Mouse (Mus musculus) midbrain, embryonic 13.5 days (tissue): ENCODE measurements at regions not wholly inside any gene's neighbourhood (a gene's known extent, or its start where the extent isn't known, plus 50 kb on each side); places are given as distances from the start of the nearest gene placed in this dataset.

Source experiments
- ATAC-seq: fragments of 200-750 bp; cut with Nextera tagmentation; 2 replicates; pipeline ENCODE4 v1.8.0; 2017; ENCODE audit warnings: mild to moderate bottlenecking, moderate TSS enrichment, moderate library complexity
- H3K27ac ChIP-seq: fragments of 300-500 bp; sonication (generic); 2 replicates; pipeline ENCODE4 v1.5.1; 2015; ENCODE audit warnings: inconsistent platforms, mild to moderate bottlenecking, moderate library complexity
- H3K27me3 ChIP-seq: fragments of 300-500 bp; sonication (generic); 2 replicates; pipeline ENCODE4 v1.6.1; 2015; ENCODE audit warnings: mild to moderate bottlenecking, inconsistent platforms
- H3K36me3 ChIP-seq: fragments of 300-500 bp; sonication (generic); 2 replicates; pipeline ENCODE4 v1.6.1; 2015; ENCODE audit warnings: mild to moderate bottlenecking, inconsistent platforms
- H3K4me1 ChIP-seq: fragments of 300-500 bp; sonication (generic); replicated peaks from 2 replicates; pipeline ENCODE4 v1.6.1; 2015; ENCODE audit warnings: inconsistent platforms
- H3K4me2 ChIP-seq: fragments of 300-500 bp; sonication (generic); replicated peaks from 2 replicates; pipeline ENCODE4 v1.6.1; 2015; ENCODE audit warnings: moderate library complexity, mild to moderate bottlenecking, inconsistent platforms
- H3K4me3 ChIP-seq: fragments of 300-500 bp; sonication (generic); replicated peaks from 2 replicates; pipeline ENCODE4 v1.5.1; 2015; ENCODE audit warnings: mild to moderate bottlenecking, inconsistent platforms
- H3K9ac ChIP-seq: fragments of 300-500 bp; sonication (generic); replicated peaks from 2 replicates; pipeline ENCODE4 v1.6.1; 2015; ENCODE audit warnings: mild to moderate bottlenecking, inconsistent platforms
- H3K9me3 ChIP-seq: fragments of 300-500 bp; sonication (generic); 2 replicates; pipeline ENCODE4 v1.6.1; 2016; ENCODE audit warnings: mild to moderate bottlenecking, inconsistent platforms
- WGBS: fragments of 180-500 bp; shearing (Covaris S2); methylation state at CpG from one replicate; pipeline ENCODE4 v1.1.7; 2015; 5-methylcytosine and 5-hydroxymethylcytosine counted together

GRCm38 (mm10) chrX:11807253-11807882, 352.8 kb downstream of the Bcor start:
- Histone ChIP-seq H3K9me3 (no peaks in the 10 kb centered on the region), H3K4me3 (peak overlapping the region; percentile 39), H3K27me3 (peaks cover 80% of the 10 kb centered on the region), H3K9ac (peak overlapping the region; percentile 67), H3K36me3 (no peaks in the 10 kb centered on the region), H3K4me2 (peak overlapping the region; percentile 61), H3K4me1 (peaks cover 26% of the 10 kb centered on the region), H3K27ac (peak overlapping the region; percentile 89)
- 4% methylated on average over 54 of the region's 71 CpGs for whole genome bisulfite sequencing
- peak; percentile 82 for ATAC-seq

- Histone ChIP-seq H3K27ac (peak overlapping the region; percentile 89), H3K27me3 (peaks cover 78% of the 10 kb centered on the region), H3K4me2 (peak overlapping the region; percentile 61), H3K4me1 (peaks cover 26% of the 10 kb centered on the region), H3K4me3 (peak overlapping the region; percentile 39), H3K9me3 (no peaks in the 10 kb centered on the region), H3K9ac (peak overlapping the region; percentile 67), H3K36me3 (no peaks in the 10 kb centered on the region)
- ATAC-seq: peak; percentile 37; the same call in 1 of the 2 replicates
- 9% methylated on average over 9 of the region's 9 CpGs for WGBS
Measured at GRCm38 (mm10) chrX:11807883-11808262, 352.3 kb downstream of the Bcor start.

- Histone ChIP-seq H3K36me3 (no peaks in the 10 kb centered on the region), H3K27me3 (peaks cover 68% of the 10 kb centered on the region), H3K4me3 (no peak overlapping the region), H3K9ac (no peak overlapping the region), H3K4me2 (no peak overlapping the region), H3K27ac (no peak overlapping the region), H3K9me3 (no peaks in the 10 kb centered on the region), H3K4me1 (peaks cover 15% of the 10 kb centered on the region)
- 70% methylated on average over 8 of the region's 8 CpGs for WGBS
- ATAC-seq: no peak
Measured at GRCm38 (mm10) chrX:11808911-11809310, 351.2 kb downstream of the Bcor start.

GRCm38 (mm10) chrX:11814861-11815260, 345.3 kb downstream of the Bcor start:
- Histone ChIP-seq H3K9ac (no peak overlapping the region), H3K4me2 (no peak overlapping the region), H3K27me3 (peaks cover 11% of the 10 kb centered on the region; the same call in 1 of the 2 replicates), H3K4me1 (peaks cover 5% of the 10 kb centered on the region; the same call in 1 of the 2 replicates), H3K9me3 (no peaks in the 10 kb centered on the region), H3K36me3 (no peaks in the 10 kb centered on the region), H3K4me3 (no peak overlapping the region), H3K27ac (0 out of 2 replicates have a peak overlapping the region, but pooled peaks have one; percentile 56)
- WGBS: 40% methylated on average over 9 of the region's 9 CpGs
- peak; percentile 76 for ATAC-seq

GRCm38 (mm10) chrX:11815864-11816263, 344.3 kb downstream of the Bcor start:
- Histone ChIP-seq H3K4me2 (no peak overlapping the region), H3K36me3 (no peaks in the 10 kb centered on the region), H3K27ac (no peak overlapping the region), H3K27me3 (peaks cover 4% of the 10 kb centered on the region; the same call in 1 of the 2 replicates), H3K4me3 (no peak overlapping the region), H3K9me3 (no peaks in the 10 kb centered on the region), H3K4me1 (peaks cover 5% of the 10 kb centered on the region; the same call in 1 of the 2 replicates), H3K9ac (no peak overlapping the region)
- ATAC-seq: no peak
- 82% methylated on average over 4 of the region's 4 CpGs for WGBS

- no peaks in the 10 kb centered on the region for H3K36me3 ChIP-seq
- H3K27me3 ChIP-seq: 0 out of 2 replicates have a peak, but pooled peaks cover 3% of the 10 kb centered on the region
- H3K9me3 ChIP-seq: no peaks in the 10 kb centered on the region
- no peak for ATAC-seq
- no peak overlapping the region for H3K9ac ChIP-seq
- H3K27ac ChIP-seq: no peak overlapping the region
- H3K4me2 ChIP-seq: no peak overlapping the region
- no peak overlapping the region for H3K4me3 ChIP-seq
- WGBS: 90% methylated on average over 3 of the region's 3 CpGs
- H3K4me1 ChIP-seq: peaks cover 17% of the 10 kb centered on the region; the same call in 1 of the 2 replicates
Measured at GRCm38 (mm10) chrX:11818634-11819033, 341.5 kb downstream of the Bcor start.

GRCm38 (mm10) chrX:11821165-11821564, 339.0 kb downstream of the Bcor start:
- no peak overlapping the region for H3K9ac ChIP-seq
- H3K4me1 ChIP-seq: peaks cover 14% of the 10 kb centered on the region; the same call in 1 of the 2 replicates
- H3K9me3 ChIP-seq: no peaks in the 10 kb centered on the region
- no peak overlapping the region for H3K4me3 ChIP-seq
- WGBS: 83% methylated on average over 2 of the region's 2 CpGs
- H3K4me2 ChIP-seq: no peak overlapping the region
- no peaks in the 10 kb centered on the region for H3K36me3 ChIP-seq
- peaks cover 3% of the 10 kb centered on the region; the same call in 1 of the 2 replicates for H3K27me3 ChIP-seq
- no peak for ATAC-seq
- no peak overlapping the region for H3K27ac ChIP-seq

- no peak overlapping the region for H3K4me3 ChIP-seq
- WGBS: 46% methylated on average over 16 of the region's 16 CpGs
Measured at GRCm38 (mm10) chrX:11821880-11822768, 338.0 kb downstream of the Bcor start.

GRCm38 (mm10) chrX:11825948-11826347, 334.2 kb downstream of the Bcor start:
- 87% methylated on average over 1 of the region's 1 CpGs for WGBS
- no peaks in the 10 kb centered on the region for H3K36me3 ChIP-seq
- H3K27ac ChIP-seq: no peak overlapping the region
- no peak overlapping the region for H3K4me2 ChIP-seq
- no peak overlapping the region for H3K9ac ChIP-seq
- H3K9me3 ChIP-seq: no peaks in the 10 kb centered on the region
- H3K27me3 ChIP-seq: peaks cover 9% of the 10 kb centered on the region; the same call in 1 of the 2 replicates
- H3K4me3 ChIP-seq: no peak overlapping the region
- peaks cover 29% of the 10 kb centered on the region; the same call in 1 of the 2 replicates for H3K4me1 ChIP-seq
- ATAC-seq: no peak

More at GRCm38 (mm10) chrX:11821880-11822768, 338.0 kb downstream of the Bcor start:
- no peaks in the 10 kb centered on the region for H3K36me3 ChIP-seq
- H3K9me3 ChIP-seq: no peaks in the 10 kb centered on the region
- peak; percentile 83 for ATAC-seq
- peaks cover 21% of the 10 kb centered on the region; the same call in 1 of the 2 replicates for H3K4me1 ChIP-seq
- no peak overlapping the region for H3K9ac ChIP-seq
- peaks cover 3% of the 10 kb centered on the region; the same call in 1 of the 2 replicates for H3K27me3 ChIP-seq
- peak overlapping the region; percentile 14; the same call in 1 of the 2 replicates for H3K27ac ChIP-seq
- H3K4me2 ChIP-seq: no peak overlapping the region

- Histone ChIP-seq H3K9me3 (no peaks in the 10 kb centered on the region), H3K36me3 (no peaks in the 10 kb centered on the region), H3K27me3 (peaks cover 9% of the 10 kb centered on the region; the same call in 1 of the 2 replicates), H3K4me1 (peaks cover 23% of the 10 kb centered on the region; the same call in 1 of the 2 replicates), H3K4me2 (peak overlapping the region; percentile 25), H3K27ac (peak overlapping the region; percentile 76), H3K4me3 (no peak overlapping the region), H3K9ac (no peak overlapping the region)
- peak; percentile 87 for ATAC-seq
- whole genome bisulfite sequencing: 31% methylated on average over 20 of the region's 20 CpGs
Measured at GRCm38 (mm10) chrX:11826737-11827408, 333.3 kb downstream of the Bcor start.

- Histone ChIP-seq H3K36me3 (no peaks in the 10 kb centered on the region), H3K4me1 (peaks cover 17% of the 10 kb centered on the region; the same call in 1 of the 2 replicates), H3K27ac (no peak overlapping the region), H3K27me3 (peaks cover 7% of the 10 kb centered on the region; the same call in 1 of the 2 replicates), H3K4me3 (no peak overlapping the region), H3K4me2 (no peak overlapping the region), H3K9ac (no peak overlapping the region), H3K9me3 (no peaks in the 10 kb centered on the region)
- WGBS: 62% methylated on average over 12 of the region's 12 CpGs
- ATAC-seq: no peak
Measured at GRCm38 (mm10) chrX:11829411-11830002, 330.6 kb downstream of the Bcor start.
